Mouse (Mus musculus): Measurements from ENCODE around the gene Bcan.

The Bcan gene

DNA sequence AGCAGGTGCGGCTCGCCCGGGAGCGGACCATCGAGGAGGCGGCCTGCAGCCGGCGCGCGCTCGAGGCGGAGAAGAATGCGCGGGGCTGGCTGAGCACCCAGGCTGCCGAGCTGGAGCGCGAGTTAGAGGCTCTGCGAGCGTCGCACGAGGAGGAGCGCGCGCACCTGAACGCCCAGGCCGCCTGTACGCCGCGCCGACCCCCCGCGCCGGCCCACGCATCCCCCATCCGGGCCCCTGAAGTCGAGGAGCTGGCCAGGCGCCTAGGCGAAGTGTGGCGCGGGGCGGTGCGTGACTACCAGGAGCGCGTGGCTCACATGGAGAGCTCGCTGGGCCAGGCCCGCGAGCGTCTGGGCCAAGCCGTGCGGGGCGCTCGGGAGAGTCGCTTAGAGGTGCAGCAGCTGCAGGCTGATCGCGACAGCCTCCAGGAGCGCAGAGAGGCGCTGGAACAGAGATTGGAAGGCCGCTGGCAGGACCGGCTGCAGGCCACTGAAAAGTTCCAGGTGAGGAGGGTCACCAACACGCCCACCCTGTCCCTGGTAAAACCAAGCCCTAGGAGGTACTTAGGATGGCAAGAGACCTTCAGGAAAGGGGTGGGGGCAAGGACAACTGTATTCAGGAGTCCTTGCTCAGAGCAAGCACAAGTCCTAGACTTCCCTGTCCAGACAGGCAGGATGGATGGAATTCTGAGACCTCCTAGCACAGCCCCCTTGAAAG, 28.4 kb downstream of the Bcan start:
- DNase-seq: peak; percentile 94

DNA sequence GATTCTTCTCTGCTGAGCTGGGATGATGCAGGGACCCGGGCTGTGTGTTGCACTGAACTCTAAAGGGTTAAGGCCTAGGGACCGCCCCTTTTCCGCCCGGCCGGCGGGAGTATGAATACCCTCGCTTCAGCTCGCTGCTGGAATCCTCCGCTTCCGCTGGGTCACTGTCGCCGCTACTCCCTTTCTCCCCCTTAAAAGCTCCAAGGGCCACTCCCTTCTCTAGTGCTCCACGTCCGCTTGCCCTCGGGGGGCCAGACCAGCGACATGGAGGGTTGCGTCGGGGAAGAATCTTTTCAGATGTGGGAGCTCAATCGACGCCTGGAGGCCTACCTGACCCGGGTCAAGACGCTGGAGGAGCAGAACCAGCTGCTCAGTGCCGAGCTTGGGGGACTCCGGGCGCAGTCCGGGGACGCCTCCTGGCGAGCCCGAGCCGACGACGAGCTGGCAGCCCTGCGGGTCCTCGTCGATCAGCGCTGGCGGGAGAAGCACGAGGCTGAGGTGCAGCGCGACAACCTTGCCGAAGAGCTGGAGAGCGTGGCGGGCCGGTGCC, 29.0 kb downstream of the Bcan start, which contains the start of gene Nes:
Gene Nes, plus strand, starts transcription at position 140 of the 550 bp plus-strand sequence.
- DNase-seq: peak; percentile 99

DNA sequence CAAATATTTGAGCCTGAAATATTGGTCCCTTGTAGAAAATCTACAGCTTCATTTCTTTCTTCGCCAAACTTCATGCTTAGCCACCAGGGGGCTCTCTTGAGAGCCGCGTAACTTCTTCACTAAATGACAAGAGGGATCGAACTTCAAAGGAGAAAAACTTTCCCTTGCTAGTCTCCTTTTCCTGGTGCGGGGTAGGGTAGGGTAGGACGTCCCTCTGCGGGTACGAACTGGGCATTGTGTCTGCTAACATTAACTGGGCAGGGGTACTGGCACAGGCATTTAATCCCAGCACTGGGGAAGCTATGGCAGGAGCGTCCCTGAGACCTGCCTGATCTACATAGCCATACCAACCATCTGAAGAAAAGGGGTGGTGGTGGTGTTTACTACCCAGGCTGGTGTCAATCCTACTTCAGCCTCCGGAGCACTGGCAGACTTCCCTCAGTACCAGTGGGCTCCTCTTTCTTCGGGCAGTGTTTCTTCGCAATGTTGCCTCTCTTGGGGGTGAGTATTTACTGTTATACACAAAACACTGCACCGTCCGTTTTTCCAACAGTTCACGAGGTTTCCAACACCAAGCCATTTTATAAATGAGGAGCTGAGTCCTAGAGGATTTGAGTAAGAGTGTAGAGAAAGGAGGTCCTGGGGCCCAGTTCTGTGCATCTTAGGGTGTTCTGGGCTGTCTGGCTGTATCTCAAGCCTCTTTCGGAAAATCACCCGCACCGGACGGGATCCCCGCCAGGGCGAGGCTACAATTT, 29.7 kb downstream of the Bcan start:
- peak; percentile 95 for DNase-seq

- peak; percentile 99 for DNase-seq
These were observed 39.3 kb downstream of the Bcan start for GRCm38 (mm10) chr3:87960586-87961191.

DNA sequence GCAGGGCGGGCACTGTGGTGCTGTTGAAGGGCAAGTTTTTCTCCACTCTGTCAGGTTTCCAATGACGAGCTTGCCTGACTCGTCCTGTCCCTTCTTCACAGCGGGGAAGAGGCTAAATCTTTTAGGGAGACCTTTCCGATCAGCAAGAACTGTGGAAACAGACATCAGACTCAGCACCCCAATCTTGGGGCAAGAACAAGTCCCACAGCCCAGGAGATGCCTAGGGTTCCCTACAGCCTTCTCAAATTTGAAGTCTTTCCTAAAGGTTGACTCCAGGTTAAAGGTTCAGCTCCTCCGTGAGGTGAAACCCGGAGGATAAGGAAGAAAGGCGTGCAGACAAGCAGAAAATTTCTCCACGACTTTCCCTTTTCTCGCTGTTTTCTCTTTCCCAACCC, 39.8 kb downstream of the Bcan start:
- DNase-seq: no peak

DNA sequence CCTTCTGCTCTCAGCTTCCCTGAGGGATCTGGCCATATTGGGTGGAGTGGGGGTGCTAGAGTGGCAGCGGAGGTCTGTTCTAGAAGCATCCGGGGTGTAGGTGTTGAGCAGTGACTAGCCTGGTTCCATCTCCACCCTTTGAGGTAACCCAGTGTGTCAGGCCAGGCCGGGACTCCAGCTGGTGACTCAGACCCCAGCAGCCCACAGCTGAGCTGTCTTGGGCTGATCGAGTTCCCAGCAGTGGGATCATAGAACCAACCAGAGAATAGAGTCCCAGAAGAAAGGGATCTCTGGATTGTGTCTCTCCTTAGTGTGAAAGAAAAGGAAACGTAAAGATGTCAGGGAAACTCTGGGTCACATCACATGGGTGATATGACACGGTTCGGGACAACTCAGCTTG, 40.7 kb downstream of the Bcan start:
- no peak for DNase-seq

DNA sequence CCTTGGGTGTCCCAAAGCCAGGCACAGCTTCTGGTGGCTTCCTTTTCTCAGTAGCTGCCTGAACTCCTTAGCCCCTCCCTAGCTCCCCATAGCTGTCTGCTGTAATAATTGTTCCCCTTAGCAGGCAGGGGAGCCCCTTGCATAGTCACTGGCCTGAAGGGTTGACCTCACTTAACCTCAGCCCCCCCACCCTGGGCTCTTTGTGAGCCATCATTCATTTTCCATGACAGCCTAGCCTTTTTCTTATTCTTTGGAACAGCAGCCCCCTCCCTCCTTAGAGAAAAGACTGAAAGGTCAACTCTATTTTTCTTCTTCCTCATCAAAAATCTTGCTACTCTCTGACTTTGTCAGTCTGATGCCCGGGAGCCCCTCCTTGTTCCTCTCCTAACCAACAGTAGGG, 41.1 kb downstream of the Bcan start:
- peak; percentile 83 for DNase-seq

- DNase-seq: no peak
These were observed 41.6 kb downstream of the Bcan start for GRCm38 (mm10) chr3:87958476-87958875.

- DNase-seq: no peak
These were observed 42.0 kb downstream of the Bcan start for GRCm38 (mm10) chr3:87958056-87958455.

- peak; percentile 84 for DNase-seq
These were observed 47.6 kb downstream of the Bcan start for GRCm38 (mm10) chr3:87952440-87952839.

DNA sequence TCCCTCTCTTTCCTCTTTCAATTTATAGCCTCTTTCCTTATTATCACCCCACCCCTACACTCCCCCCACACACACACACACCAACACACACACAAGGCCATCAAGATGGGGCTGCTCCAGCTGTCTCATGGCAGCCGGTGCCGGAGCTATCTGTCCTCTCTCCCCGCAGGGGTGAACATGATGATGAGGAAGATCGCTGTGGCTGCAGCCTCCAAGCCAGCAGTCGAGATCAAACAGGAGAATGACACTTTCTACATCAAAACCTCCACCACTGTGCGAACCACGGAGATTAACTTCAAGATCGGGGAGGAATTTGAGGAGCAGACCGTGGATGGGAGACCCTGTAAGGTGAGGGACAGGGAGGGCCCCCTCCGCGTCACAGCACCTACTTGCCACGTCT, 48.1 kb downstream of the Bcan start:
- DNase-seq: peak; percentile 82

- no peak for DNase-seq
These were observed 50.0 kb downstream of the Bcan start for GRCm38 (mm10) chr3:87949955-87950515.

DNA sequence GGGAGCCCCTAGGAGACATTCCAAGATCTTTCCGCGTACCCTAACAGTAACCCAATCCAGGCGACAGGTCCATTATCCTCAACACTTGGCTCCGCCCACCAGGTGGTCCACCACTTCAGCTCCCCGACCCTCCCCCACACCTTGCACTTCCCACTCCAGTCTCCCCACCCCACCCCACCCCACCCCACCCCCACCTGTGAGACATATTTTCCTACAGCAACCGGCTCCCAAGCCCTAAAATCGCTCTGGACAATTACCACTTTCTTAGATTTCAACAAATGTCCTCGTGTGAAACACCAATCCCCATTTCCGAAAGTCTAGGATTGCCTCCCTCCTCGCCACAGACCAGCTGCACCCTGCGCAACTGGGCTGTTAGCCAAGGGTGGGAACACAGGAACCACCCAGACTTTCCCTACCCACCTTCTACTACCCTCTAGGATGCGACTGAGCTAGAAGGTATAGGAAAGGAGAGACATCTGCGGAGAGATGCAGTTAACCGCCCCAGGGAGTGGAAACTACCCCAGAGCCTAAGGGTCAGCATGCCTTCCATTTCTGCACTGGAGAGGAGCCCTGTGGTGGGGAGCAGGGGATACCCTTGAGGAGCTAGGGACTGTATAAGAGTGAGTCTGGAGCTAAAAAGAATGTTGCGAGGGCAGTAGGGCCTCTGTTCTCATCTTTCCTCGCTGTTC, 50.6 kb downstream of the Bcan start:
- no peak for DNase-seq

DNA sequence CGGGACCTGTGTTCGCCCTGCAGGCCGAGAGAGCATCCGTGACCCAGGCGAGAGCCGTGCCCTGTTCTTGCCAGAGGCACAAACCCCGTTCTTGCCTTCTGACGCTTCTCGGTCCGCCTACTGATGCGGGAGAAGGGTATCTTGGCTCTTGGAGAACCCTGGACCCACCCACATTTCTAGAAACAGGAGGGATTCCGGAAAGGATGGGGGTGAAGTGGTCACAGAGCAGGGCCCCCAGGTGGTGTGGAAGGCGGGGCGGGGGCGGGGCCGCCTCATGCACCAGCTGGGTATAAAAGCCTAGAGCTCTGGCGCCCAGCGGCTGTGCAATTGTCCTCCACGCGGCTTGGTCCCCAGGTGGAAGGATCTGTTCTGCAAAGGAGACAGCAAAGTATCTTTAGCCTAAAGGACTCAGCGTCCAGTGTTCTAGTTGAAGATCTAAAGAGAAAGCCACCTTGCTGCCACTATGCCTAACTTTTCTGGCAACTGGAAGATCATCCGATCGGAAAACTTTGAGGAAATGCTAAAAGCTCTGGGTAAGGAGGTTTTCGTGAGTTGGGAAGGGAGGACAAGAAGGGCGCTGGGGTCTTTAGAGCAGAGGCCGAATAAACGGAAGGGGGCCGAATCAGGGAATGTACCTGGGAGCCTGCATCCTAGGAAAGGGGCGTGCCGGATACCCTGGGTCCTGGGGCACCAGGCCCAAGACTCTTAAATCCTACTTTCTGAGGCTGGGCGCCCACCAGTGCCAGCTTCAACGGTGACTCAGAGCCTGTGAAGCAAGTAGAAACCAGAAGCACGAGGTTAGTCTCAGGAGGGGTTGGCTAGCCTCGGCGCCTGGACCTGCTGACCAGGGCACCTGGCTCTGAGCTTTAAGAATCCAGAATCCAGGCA, 51.4 kb downstream of the Bcan start, which contains the start of gene Crabp2:
Gene Crabp2, plus strand, starts transcription at position 289 of the 888 bp plus-strand sequence.
- peak; percentile 88 for DNase-seq

DNA sequence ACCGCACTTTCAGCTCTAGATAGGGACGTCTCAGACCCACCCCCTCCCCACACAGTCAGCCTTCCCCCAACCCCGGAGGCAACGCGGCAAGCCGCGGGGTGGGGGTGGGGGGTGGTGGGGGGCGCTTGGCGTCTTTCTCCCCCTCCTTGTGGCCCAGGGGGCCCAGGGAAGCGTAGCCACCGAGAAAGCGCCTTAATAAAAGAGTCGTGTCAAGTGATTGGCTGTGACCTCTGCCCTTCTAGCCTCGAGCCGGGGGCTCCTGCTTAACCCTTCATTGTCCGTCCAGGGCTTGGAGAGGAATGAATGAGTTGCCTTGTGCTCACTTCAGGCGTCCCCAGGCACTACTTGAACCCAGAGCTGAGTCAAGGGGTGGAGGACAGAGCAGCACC, 52.2 kb downstream of the Bcan start:
- DNase-seq: no peak

DNA sequence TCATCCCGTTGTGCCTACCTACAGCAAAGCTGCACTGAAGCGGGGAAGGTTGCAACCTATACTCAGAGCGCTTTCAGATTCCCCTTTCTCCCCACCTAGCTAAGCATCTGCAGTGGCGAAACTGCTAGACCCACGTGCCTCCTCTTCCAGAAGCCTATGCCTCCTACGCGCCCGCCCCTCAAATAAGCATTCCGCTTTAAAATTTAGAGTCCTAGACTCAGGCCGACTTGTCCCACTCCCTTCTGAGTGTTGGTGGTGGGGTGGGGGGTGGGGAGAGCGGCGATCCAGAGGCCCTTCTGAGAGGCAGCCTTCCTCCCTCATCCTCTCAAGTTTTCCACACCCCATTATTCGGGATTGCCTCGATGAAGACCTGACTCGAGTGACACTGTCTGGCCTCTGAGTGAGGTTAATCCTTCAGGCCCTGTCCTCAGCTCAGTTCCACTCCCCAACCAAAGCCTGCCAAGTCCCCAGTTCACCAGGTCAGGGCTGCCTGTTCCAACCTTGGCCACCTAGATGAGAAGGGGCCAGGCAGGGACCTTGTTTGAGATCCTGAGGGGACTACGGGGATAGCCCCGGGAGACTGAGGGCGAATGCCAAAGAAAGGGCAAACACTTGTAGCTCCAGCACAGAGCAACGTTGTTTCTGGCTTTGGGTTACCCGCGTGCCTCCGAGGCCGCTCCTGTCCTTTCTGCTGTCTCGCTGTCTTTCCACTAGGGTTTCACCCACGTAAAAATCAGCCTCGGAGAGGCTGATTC, 52.8 kb downstream of the Bcan start:
- no peak for DNase-seq

- DNase-seq: no peak
These were observed 53.5 kb downstream of the Bcan start for GRCm38 (mm10) chr3:87946541-87946860.

DNA sequence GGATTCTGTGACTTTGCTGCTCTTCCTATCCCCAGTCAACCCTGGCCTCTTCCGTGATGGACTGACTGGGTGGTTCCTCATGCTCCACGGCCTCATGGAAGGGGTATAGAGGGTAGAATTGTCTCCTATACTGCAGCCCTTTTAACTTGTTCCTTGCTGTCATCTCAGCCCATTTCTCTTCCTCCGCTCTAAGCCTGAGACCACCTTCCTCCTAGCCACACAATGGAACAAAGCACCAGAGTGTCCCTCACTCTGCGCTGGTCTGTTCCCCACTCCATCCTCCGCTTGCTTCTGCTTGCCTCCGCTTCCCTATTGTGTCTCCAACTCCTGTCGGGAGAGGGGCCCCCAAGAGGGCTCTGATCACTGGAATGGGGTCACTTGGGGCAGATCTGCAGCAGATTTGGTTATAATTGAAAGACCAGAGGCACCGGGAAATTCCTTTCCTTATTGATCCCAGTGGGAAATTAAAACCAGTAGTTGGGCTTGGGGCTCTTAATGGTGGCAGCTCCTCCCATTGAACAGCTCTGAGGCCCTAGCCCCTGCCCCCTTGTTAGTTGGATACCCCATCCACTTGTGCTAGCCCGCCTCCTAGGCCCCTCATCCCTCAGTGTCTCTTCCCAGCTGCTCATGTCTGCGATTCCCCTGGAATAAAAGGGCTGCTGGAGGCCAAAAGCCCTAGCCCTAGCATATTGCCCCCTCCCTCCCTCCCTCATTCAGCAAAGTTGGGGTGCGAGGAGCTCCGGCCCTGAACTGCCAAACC, 54.1 kb downstream of the Bcan start:
- no peak for DNase-seq

- DNase-seq: peak; percentile 95
These were observed 55.0 kb downstream of the Bcan start for GRCm38 (mm10) chr3:87944838-87945600.

Data from heart, adult 11 months (tissue).